Mouse (Mus musculus) thymus, adult 2 months (tissue): ENCODE data around the gene Tsc22d1. TPM values are rescaled to one million over a fixed set of nuclear protein-coding genes. Genes with fewer than 3 reads are reported as not detected.

ENCODE experiments used
- DNase-seq: peaks from one replicate; pipeline ENCODE4 v3.0.0; 2021
- H3K27ac ChIP-seq: fragments of 200-500 bp; 2 replicates; pipeline ENCODE4 v1.5.1; 2012; ENCODE audit warnings: low read length, control low read depth; ENCODE audit not compliant: control insufficient read depth, insufficient read depth
- H3K27me3 ChIP-seq: fragments of 200-500 bp; 2 replicates; pipeline ENCODE4 v1.6.1; 2012; ENCODE audit warnings: mild to moderate bottlenecking, low read length, moderate library complexity, mixed read lengths; ENCODE audit not compliant: control insufficient read depth, insufficient read depth
- H3K36me3 ChIP-seq: fragments of 200-500 bp; 2 replicates; pipeline ENCODE4 v1.6.1; 2012; ENCODE audit warnings: mild to moderate bottlenecking, low read length, moderate library complexity; ENCODE audit not compliant: control insufficient read depth, insufficient read depth
- H3K4me1 ChIP-seq: fragments of 200-500 bp; replicated peaks from 2 replicates; pipeline ENCODE4 v1.6.1; 2012; ENCODE audit warnings: low read length; ENCODE audit not compliant: control insufficient read depth, insufficient read depth
- H3K4me3 ChIP-seq: fragments of 200-500 bp; 2 replicates; pipeline ENCODE4 v1.5.1; 2012; ENCODE audit warnings: mild to moderate bottlenecking, low read length, control low read depth, moderate library complexity; ENCODE audit not compliant: control insufficient read depth, insufficient read depth
- CTCF ChIP-seq: fragments of 200-500 bp; IDR thresholded peaks from 2 replicates; pipeline ENCODE4 v1.5.1; 2012; ENCODE audit warnings: mild to moderate bottlenecking, control low read depth, low read length, moderate library complexity, borderline replicate concordance; ENCODE audit not compliant: control insufficient read depth, poor library complexity, insufficient read depth; ENCODE audit errors: extremely low read depth
- WGBS: fragments of 180-500 bp; shearing (Covaris S2); methylation state at CpG from one replicate; pipeline ENCODE4 v1.1.7; 2018; 5-methylcytosine and 5-hydroxymethylcytosine counted together
- polyA plus RNA-seq: library from polyadenylated mRNA; depleted of rRNA; stranded (reverse); fragments of >200 nt; gene quantifications from 2 replicates; pipeline ENCODE4 v1.2.3, GENCODE M21; 2012; rRNA removed

Tsc22d1 gene
- polyA plus RNA-seq, 1 experiment = 142 TPM

DNA sequence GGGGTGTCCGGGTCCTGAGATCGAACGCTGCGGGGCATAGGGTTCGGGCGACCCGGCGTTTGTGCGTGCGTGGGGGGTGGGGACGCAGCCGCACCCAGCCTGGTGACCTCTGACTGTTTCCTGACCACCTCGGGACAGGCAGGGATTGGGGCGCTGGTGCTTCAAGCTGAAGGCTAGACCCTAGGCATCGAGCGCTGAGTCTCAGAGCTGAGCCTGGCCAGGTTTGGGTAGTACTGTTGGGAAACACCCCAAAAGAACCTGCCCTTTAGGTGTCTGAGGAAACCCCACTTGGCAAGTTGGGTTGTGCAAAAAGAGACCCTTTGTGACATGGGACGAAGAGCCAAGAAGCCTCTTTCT is 142.1 kb downstream of the Tsc22d1 start, which contains the start of gene Serp2:
Gene Serp2 (minus strand): TSS at position 38 of the 357 bp plus-strand sequence.
- WGBS = 14% methylated on average over 17 of the region's 17 CpGs
- no peak for DNase-seq
- no peak within 1 kb of the TSS for H3K27ac ChIP-seq
- peak within 1 kb of the TSS; percentile 44 for H3K4me3 ChIP-seq
- H3K36me3 ChIP-seq = no peaks in the 10 kb centered on the region
- H3K4me1 ChIP-seq = peaks cover 14% of the 10 kb centered on the region
- H3K27me3 ChIP-seq = peaks cover 3% of the 10 kb centered on the region; the same call in 1 of the 2 replicates
- no peak for TF ChIP-seq CTCF

Other genes starting within 250 kb of the Tsc22d1 start
- gene Serp2, start 141.9 kb downstream of the Tsc22d1 start, polyA plus RNA-seq = 3.7 and 6.2 TPM in 2 replicates